Mouse (Mus musculus) G1E (cell line): ENCODE measurements around the gene Egln1. TPM values are rescaled to one million over a fixed set of nuclear protein-coding genes. Genes with fewer than 3 reads are reported as not detected.
A peak's percentile ranks its signal among the peaks of the same experiment; 100 is the strongest.

Experiments used
- ATAC-seq: 2 replicates; pipeline ENCODE4 v1.8.0; 2016; ENCODE audit warnings: mild to moderate bottlenecking; ENCODE audit not compliant: insufficient number of reproducible peaks, poor library complexity, low FRiP score, severe bottlenecking; ENCODE audit errors: extremely low read depth
- DNase-seq: peaks from one replicate; pipeline ENCODE4 v3.0.0; 2012; ENCODE audit warnings: low spot score
- H3K27me3 ChIP-seq: 2 replicates; pipeline ENCODE4 v1.6.1; 2012; ENCODE audit warnings: mild to moderate bottlenecking, low read length, inconsistent platforms; ENCODE audit not compliant: insufficient read depth
- H3K36me3 ChIP-seq: replicated peaks from 2 replicates; pipeline ENCODE3; 2012; ENCODE audit warnings: mild to moderate bottlenecking, inconsistent platforms
- H3K4me1 ChIP-seq: 2 replicates; pipeline ENCODE4 v1.6.1; 2012; ENCODE audit warnings: low read depth, low read length, inconsistent platforms, mixed read lengths; ENCODE audit not compliant: insufficient read depth
- H3K4me3 ChIP-seq: 2 replicates; pipeline ENCODE4 v1.5.1; 2012; ENCODE audit warnings: low read depth, mild to moderate bottlenecking, inconsistent platforms, low read length, moderate library complexity, mixed read lengths
- H3K9me3 ChIP-seq: replicated peaks from 2 replicates; pipeline ENCODE4 v1.6.1; 2012; ENCODE audit warnings: inconsistent platforms
- CTCF ChIP-seq: IDR thresholded peaks from 2 replicates; pipeline ENCODE4 v1.5.1; 2012; ENCODE audit warnings: low read depth, low read length, inconsistent platforms, mixed read lengths
- GATA1 ChIP-seq: IDR thresholded peaks from 2 replicates; pipeline ENCODE4 v1.6.1; 2012; ENCODE audit warnings: borderline replicate concordance, low read length, inconsistent platforms, mixed read lengths
- GATA2 ChIP-seq: IDR thresholded peaks from 2 replicates; pipeline ENCODE4 v1.6.1; 2012; ENCODE audit warnings: low read depth, low read length, inconsistent platforms, borderline replicate concordance
- POLR2AphosphoS5 ChIP-seq: IDR thresholded peaks from 2 replicates; pipeline ENCODE4 v1.6.1; 2012; ENCODE audit warnings: low read depth, low read length, inconsistent platforms; ENCODE audit not compliant: insufficient replicate concordance
- TAL1 ChIP-seq: conservative IDR thresholded peaks from 2 replicates; pipeline ENCODE4 v1.6.1; 2012; ENCODE audit warnings: low read depth, low read length, inconsistent platforms, mixed read lengths
- polyA plus RNA-seq: library from polyadenylated mRNA; stranded (reverse); fragments of >175 nt; gene quantifications from 2 replicates; pipeline ENCODE4 v1.2.3, GENCODE M21; 2012
- total RNA-seq, 2 experiments: library from RNA; stranded (forward) in 1 of 2; stranded (reverse) in 1 of 2; fragments of 200-1000 nt in 1 of 2; fragments of >200 nt in 1 of 2; fragmentation: Nextera tagmentation in 1 of 2; gene quantifications; 2 replicates each; pipeline ENCODE4 v1.2.3; 2014 to 2017

Gene Egln1
- total and polyA plus RNA-seq, 3 experiments: 17.6 to 39.3 (median 33.8) TPM

DNA sequence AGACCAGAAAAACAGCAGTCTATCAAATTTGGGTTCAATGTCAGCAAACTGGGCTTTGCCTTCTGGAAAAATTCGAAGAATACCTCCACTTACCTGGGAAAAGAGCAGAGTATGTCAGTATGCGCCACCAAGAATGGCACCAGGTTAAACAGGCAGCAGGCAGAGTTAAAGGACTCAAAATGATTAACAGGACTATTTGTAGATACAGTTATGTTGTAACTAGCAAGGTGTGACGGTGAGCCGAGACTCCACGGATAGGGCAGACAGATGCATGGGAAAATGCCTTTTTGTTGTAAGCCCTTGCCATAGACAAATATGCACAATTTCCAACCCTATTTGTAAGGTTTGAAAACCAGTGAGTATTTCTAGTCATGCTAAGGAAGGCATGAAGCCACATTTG is 35.1 kb downstream of the Egln1 start:
- 0 out of 2 replicates have a peak, but pooled peaks cover 7% of the 10 kb centered on the region for H3K9me3 ChIP-seq
- no peak for ATAC-seq
- 0 out of 2 replicates have a peak, but pooled peaks cover 5% of the 10 kb centered on the region for H3K4me1 ChIP-seq
- TF ChIP-seq GATA1 (no peak), TAL1 (no peak), POLR2AphosphoS5 (no peak), CTCF (no peak), GATA2 (no peak)
- no peak overlapping the region for H3K4me3 ChIP-seq
- H3K27me3 ChIP-seq: no peaks in the 10 kb centered on the region
- DNase-seq: no peak
- H3K36me3 ChIP-seq: peaks cover 98% of the 10 kb centered on the region

DNA sequence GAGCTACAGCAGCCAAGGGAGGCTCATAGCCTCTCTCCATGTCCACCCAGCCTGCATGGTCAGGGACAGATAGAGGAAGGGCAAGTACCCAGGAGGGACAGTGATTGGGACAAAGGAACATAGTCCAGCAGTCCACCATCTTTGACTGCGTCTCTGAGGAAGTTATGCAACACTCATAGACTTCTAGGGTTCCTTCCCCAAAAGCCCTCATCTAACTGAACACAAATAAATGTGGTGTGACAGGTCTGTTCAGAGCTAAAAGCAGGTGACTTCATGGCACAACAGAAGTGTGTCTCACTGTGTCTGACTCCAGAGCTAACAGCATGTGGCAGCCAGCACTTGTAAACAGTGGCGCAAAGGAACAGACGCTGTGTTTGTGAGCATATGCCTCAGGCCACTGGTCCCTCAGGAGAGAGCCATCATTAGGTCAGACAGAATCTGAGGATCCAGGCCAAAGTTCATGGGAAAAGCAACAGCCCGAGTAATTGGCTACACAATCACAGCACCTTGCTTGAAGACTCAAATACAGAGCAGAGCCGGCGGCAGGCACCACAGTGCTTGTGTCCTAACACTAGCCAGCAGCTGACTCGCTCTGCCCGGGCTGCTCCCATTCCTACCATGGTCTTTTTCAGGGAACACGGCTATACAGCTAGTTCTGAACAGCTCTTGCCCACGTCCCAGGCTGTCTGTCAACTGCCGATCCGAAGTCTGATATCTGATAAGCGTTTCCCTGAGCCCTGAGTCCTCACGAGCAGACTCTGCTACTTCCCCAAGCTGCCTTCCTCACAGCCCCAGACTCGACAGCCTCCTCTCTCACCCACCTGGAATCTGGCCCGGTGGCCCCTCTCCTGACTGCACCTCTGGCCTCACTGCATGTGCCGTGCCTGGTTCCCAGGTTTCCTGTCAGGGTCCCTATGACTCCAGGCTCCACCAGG is 36.9 kb downstream of the Egln1 start:
- Histone ChIP-seq H3K4me3 (no peak overlapping the region), H3K4me1 (peaks cover 14% of the 10 kb centered on the region; the same call in 1 of the 2 replicates), H3K36me3 (peaks cover 97% of the 10 kb centered on the region), H3K27me3 (no peaks in the 10 kb centered on the region), H3K9me3 (0 out of 2 replicates have a peak, but pooled peaks cover 5% of the 10 kb centered on the region)
- no peak for DNase-seq
- ATAC-seq: no peak
- no peak for TF ChIP-seq GATA1
- TF ChIP-seq CTCF: no peak
- TF ChIP-seq POLR2AphosphoS5: no peak
- TF ChIP-seq GATA2: no peak
- TF ChIP-seq TAL1: no peak

DNA sequence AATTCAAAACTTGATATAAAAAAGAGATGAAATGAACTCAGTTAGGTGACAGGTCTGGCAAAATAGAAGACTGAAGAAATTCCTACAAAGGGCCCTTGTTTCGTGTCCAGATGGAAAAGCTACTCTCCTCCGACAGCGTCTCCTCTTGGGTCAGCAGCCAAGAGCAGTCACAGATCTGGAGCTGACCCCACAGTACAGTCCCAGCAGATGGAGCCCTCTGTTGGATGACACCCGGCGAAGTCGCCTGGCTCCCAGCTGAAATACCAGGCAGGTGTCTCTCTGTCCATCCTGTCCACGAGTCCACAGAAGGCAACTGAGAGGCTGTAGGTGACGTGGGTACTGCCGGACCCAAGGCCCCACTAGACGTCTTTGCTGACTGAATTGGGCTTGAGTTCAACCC is 38.8 kb downstream of the Egln1 start:
- ATAC-seq (no peak), DNase-seq (no peak)
- Histone ChIP-seq H3K27me3 (no peaks in the 10 kb centered on the region), H3K9me3 (0 out of 2 replicates have a peak, but pooled peaks cover 5% of the 10 kb centered on the region), H3K4me1 (peaks cover 19% of the 10 kb centered on the region), H3K4me3 (no peak overlapping the region), H3K36me3 (peaks cover 97% of the 10 kb centered on the region)
- TF ChIP-seq POLR2AphosphoS5: no peak
- TF ChIP-seq GATA1: no peak
- no peak for TF ChIP-seq CTCF
- TF ChIP-seq GATA2: no peak
- no peak for TF ChIP-seq TAL1

DNA sequence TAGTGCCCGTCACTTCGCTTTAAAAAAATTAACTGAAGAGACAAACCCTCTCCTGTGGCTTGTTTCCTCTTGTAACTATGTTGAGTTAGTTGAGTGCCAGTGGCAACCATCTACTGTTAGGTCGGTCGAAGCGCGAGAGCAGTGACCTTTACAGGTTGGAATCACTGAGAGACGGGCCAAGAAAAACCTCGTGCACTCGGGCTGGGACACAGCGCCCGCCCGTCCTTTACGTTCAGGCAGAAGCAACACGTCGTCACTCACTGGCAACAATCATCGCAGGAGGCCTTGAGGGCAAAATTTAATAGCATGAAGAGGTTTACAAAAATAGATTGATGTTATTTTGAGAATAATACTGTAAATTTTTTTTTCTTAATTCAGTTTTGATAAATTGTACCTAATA is 39.2 kb downstream of the Egln1 start:
- DNase-seq: no peak
- no peak for TF ChIP-seq POLR2AphosphoS5
- TF ChIP-seq GATA2: no peak
- no peak for TF ChIP-seq CTCF
- no peak for TF ChIP-seq GATA1
- TF ChIP-seq TAL1: no peak
- peaks cover 23% of the 10 kb centered on the region for H3K4me1 ChIP-seq
- peaks cover 97% of the 10 kb centered on the region for H3K36me3 ChIP-seq
- no peak overlapping the region for H3K4me3 ChIP-seq
- H3K9me3 ChIP-seq: 0 out of 2 replicates have a peak, but pooled peaks cover 5% of the 10 kb centered on the region
- no peak for ATAC-seq
- no peaks in the 10 kb centered on the region for H3K27me3 ChIP-seq

DNA sequence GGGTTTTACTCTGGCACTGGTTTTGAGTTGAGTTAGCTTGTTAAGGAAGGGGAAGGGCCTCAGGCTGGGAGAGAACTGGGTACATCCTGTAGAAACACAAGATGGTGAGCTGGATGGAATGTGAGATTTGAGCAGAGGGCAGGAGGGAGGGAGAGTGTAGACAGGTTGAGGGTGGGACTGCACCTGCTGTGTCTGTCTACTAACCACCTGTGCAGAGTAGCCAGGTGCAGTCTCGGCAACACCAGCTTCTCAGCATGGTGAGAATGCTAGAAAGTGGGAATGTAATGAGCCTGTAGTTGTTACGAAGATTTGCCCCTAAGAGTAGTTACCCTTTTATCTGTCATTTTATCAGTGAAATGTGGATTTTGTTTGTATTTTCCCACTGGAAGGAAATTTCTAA is 43.6 kb downstream of the Egln1 start:
- Histone ChIP-seq H3K36me3 (peaks cover 95% of the 10 kb centered on the region), H3K4me3 (no peak overlapping the region)

DNA sequence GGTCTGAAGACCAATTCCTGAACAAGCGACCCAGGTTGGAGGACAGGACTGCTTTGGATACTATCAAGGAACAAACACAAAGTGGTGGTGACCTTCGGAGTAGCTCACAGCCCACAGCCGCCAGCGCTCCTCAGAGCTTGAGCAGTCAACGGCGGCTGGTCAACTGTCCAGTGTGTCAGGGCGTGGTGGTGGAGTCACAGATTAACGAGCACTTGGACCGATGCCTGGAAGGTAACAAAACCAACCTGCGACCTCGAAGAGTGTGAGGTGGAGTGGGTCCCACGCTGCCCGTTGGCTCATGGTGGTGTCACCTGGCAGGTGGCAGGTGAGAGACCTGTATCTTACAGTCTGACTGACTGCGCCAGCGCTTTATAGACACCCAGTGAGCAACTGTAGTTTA is 45.9 kb downstream of the Egln1 start:
- TF ChIP-seq GATA1 (no peak), GATA2 (no peak), TAL1 (no peak), CTCF (no peak), POLR2AphosphoS5 (0 out of 2 replicates have a peak, but pooled peaks have one; percentile 7)
- DNase-seq: no peak

More for the DNA sequence above, 43.6 kb downstream of the Egln1 start:
- no peak for TF ChIP-seq GATA2
- TF ChIP-seq TAL1: no peak
- TF ChIP-seq CTCF: no peak
- no peak for TF ChIP-seq POLR2AphosphoS5
- no peak for TF ChIP-seq GATA1
- DNase-seq (no peak), ATAC-seq (no peak)
- Histone ChIP-seq H3K4me1 (peaks cover 56% of the 10 kb centered on the region), H3K27me3 (no peaks in the 10 kb centered on the region), H3K9me3 (0 out of 2 replicates have a peak, but pooled peaks cover 3% of the 10 kb centered on the region)

More for the DNA sequence above, 45.9 kb downstream of the Egln1 start:
- ATAC-seq: no peak
- Histone ChIP-seq H3K4me3 (peak overlapping the region; percentile 63), H3K27me3 (no peaks in the 10 kb centered on the region), H3K9me3 (no peaks in the 10 kb centered on the region), H3K36me3 (peaks cover 96% of the 10 kb centered on the region), H3K4me1 (peaks cover 73% of the 10 kb centered on the region)
